Mouse (Mus musculus) sigmoid colon, adult 10 weeks (tissue): ENCODE measurements around the gene Dpf3. TPM values are rescaled to one million over a fixed set of nuclear protein-coding genes. Genes with fewer than 3 reads are reported as not detected.

Experiments used
- polyA plus RNA-seq: library from polyadenylated mRNA; stranded (reverse); fragments of 350-450 nt; fragmentation: Illumina TruSeq; extraction: RNeasy Lipid Tissue Mini Kit (QIAGEN cat#74804); gene quantifications from one replicate; pipeline ENCODE4 v1.2.3, GENCODE M21; 2014; ENCODE audit warnings: low read depth, low replicate concordance

The Dpf3 gene
- polyA plus RNA-seq: 4.5 TPM

GRCm38 (mm10) chr12:83487476-83487991 lies at the start of gene Dpf3:
TSS of gene Dpf3 (minus strand) at chr12:83487716.

GRCm38 (mm10) chr12:83520311-83520890 lies 32.9 kb upstream of the Dpf3 start, which contains the start of gene Dcaf4:
TSS of gene Dcaf4 (plus strand) at chr12:83520466.

Other genes starting within 250 kb of the Dpf3 start
- gene Dcaf4, start 32.8 kb upstream of the Dpf3 start, polyA plus RNA-seq: 2.4 TPM
- gene Zfyve1, start 109.5 kb upstream of the Dpf3 start, polyA plus RNA-seq: 16.6 TPM
- 396 TPM for gene Rbm25, start 143.5 kb upstream of the Dpf3 start, polyA plus RNA-seq
- gene Psen1, start 200.4 kb upstream of the Dpf3 start, polyA plus RNA-seq: 88.3 TPM